Mouse (Mus musculus) intestine, embryonic 16.5 days (tissue): ENCODE results near the gene Stfa2l1. TPM values are rescaled to one million over a fixed set of nuclear protein-coding genes. Genes with fewer than 3 reads are reported as not detected.
"Not testable (repeated sequence)": the region's sequence is repeated elsewhere in the genome, so short reads cannot be mapped to it uniquely, and the experiment has no call there.

Source experiments
- ATAC-seq: fragments of 200-750 bp; cut with Nextera tagmentation; 2 replicates; pipeline ENCODE4 v1.8.0; 2017; ENCODE audit warnings: moderate TSS enrichment, moderate library complexity
- H3K27ac ChIP-seq: fragments of 300-500 bp; sonication (generic); 2 replicates; pipeline ENCODE4 v1.5.1; 2014; ENCODE audit warnings: mild to moderate bottlenecking, low read length
- H3K27me3 ChIP-seq: fragments of 300-500 bp; sonication (generic); replicated peaks from 2 replicates; pipeline ENCODE4 v1.6.1; 2014; ENCODE audit warnings: low read length, control low read depth, mixed read lengths; ENCODE audit not compliant: control insufficient read depth, insufficient read depth
- H3K36me3 ChIP-seq: fragments of 300-500 bp; sonication (generic); 2 replicates; pipeline ENCODE4 v1.6.1; 2014; ENCODE audit warnings: low read length, control low read depth; ENCODE audit not compliant: control insufficient read depth, insufficient read depth
- H3K4me1 ChIP-seq: fragments of 300-500 bp; sonication (generic); 2 replicates; pipeline ENCODE4 v1.6.1; 2014; ENCODE audit warnings: low read length, control low read depth, mixed read lengths; ENCODE audit not compliant: control insufficient read depth, insufficient read depth
- H3K4me2 ChIP-seq: fragments of 300-500 bp; sonication (generic); 2 replicates; pipeline ENCODE4 v1.6.1; 2014; ENCODE audit warnings: low read depth, low read length, control low read depth
- H3K4me3 ChIP-seq: fragments of 300-500 bp; sonication (generic); 2 replicates; pipeline ENCODE4 v1.5.1; 2014; ENCODE audit warnings: mild to moderate bottlenecking, low read length
- H3K9ac ChIP-seq: fragments of 300-500 bp; sonication (generic); 2 replicates; pipeline ENCODE4 v1.6.1; 2014; ENCODE audit warnings: low read depth, low read length
- H3K9me3 ChIP-seq: fragments of 300-500 bp; sonication (generic); 2 replicates; pipeline ENCODE4 v1.6.1; 2016; ENCODE audit warnings: low read length, control low read depth; ENCODE audit not compliant: control insufficient read depth
- WGBS: fragments of 180-500 bp; shearing (Covaris S2); extraction: QIAGEN DNeasy Blood & Tissue Kit; methylation state at CpG from one replicate; pipeline ENCODE4 v1.1.7; 2014; 5-methylcytosine and 5-hydroxymethylcytosine counted together
- polyA plus RNA-seq: library from polyadenylated mRNA; unstranded; fragments of >200 nt; fragmentation: Nextera tagmentation; extraction: Ambion mirVana; gene quantifications from 2 replicates; pipeline ENCODE4 v1.2.1, GENCODE M21; 2015

Gene Stfa2l1
- polyA plus RNA-seq, 1 experiment from 2014 or later, result 1.1 TPM

GRCm38 (mm10) chr16:36199226-36199625 lies 42.6 kb downstream of the Stfa2l1 start:
- no peak for ATAC-seq
- Histone ChIP-seq H3K9me3 (no peaks in the 10 kb centered on the region), H3K36me3 (no peaks in the 10 kb centered on the region), H3K4me3 (no peak overlapping the region), H3K27ac (no peak overlapping the region), H3K4me2 (no peak overlapping the region), H3K4me1 (no peaks in the 10 kb centered on the region), H3K9ac (no peak overlapping the region), H3K27me3 (no peaks in the 10 kb centered on the region)
- 63% methylated on average over 19 of the region's 19 CpGs for WGBS

- no peaks in the 10 kb centered on the region for H3K27me3 ChIP-seq
These were observed 47.2 kb downstream of the Stfa2l1 start for GRCm38 (mm10) chr16:36203846-36204245.

GRCm38 (mm10) chr16:36205684-36206083 lies 49.1 kb downstream of the Stfa2l1 start:
- not testable (repeated sequence) for ATAC-seq, H3K36me3 ChIP-seq, H3K9me3 ChIP-seq, H3K4me3 ChIP-seq, H3K9ac ChIP-seq, H3K27me3 ChIP-seq, H3K27ac ChIP-seq, H3K4me1 ChIP-seq, H3K4me2 ChIP-seq
- 51% methylated on average over 2 of the region's 2 CpGs for WGBS

More at GRCm38 (mm10) chr16:36203846-36204245, 47.2 kb downstream of the Stfa2l1 start:
- Histone ChIP-seq H3K9ac (no peak overlapping the region), H3K27ac (no peak overlapping the region), H3K4me2 (no peak overlapping the region), H3K4me1 (no peaks in the 10 kb centered on the region), H3K36me3 (no peaks in the 10 kb centered on the region), H3K9me3 (no peaks in the 10 kb centered on the region), H3K4me3 (no peak overlapping the region)
- WGBS, result 60% methylated on average over 5 of the region's 5 CpGs
- no peak for ATAC-seq

- 85% methylated on average over 2 of the region's 2 CpGs for WGBS
- no peak within 1 kb of the TSS for H3K4me2 ChIP-seq
These were observed 53.4 kb downstream of the Stfa2l1 start, which contains the start of gene Gm5416 for GRCm38 (mm10) chr16:36209967-36210453. Gm5416 (plus strand) TSS chr16:36210403.

More at GRCm38 (mm10) chr16:36209967-36210453, 53.4 kb downstream of the Stfa2l1 start, which contains the start of gene Gm5416:
- ATAC-seq, result no peak
- Histone ChIP-seq H3K4me1 (no peaks in the 10 kb centered on the region), H3K27ac (no peak within 1 kb of the TSS), H3K9ac (no peak within 1 kb of the TSS), H3K27me3 (no peaks in the 10 kb centered on the region), H3K36me3 (no peaks in the 10 kb centered on the region), H3K4me3 (no peak within 1 kb of the TSS), H3K9me3 (no peaks in the 10 kb centered on the region)

Other genes with a start within 250 kb of the Stfa2l1 start
- 13.0 and 15.5 TPM in 2 replicates for gene Parp9, start 218.3 kb upstream of the Stfa2l1 start, polyA plus RNA-seq
- 8.5 and 9.2 TPM in 2 replicates for gene Dtx3l, start 217.7 kb upstream of the Stfa2l1 start, polyA plus RNA-seq
- gene Kpna1, start 178.1 kb upstream of the Stfa2l1 start, polyA plus RNA-seq, result 31.6 and 33.3 TPM in 2 replicates
- gene Wdr5b, start 115.6 kb upstream of the Stfa2l1 start, polyA plus RNA-seq, result 5.7 and 5.9 TPM in 2 replicates
- 513 and 517 TPM in 2 replicates for gene Fam162a, start 85.2 kb upstream of the Stfa2l1 start, polyA plus RNA-seq
- 104 and 121 TPM in 2 replicates for gene Ccdc58, start 85.1 kb upstream of the Stfa2l1 start, polyA plus RNA-seq
- not detected in 2 replicates for gene Csta1, start 25.6 kb upstream of the Stfa2l1 start, polyA plus RNA-seq
- gene Gm5483, start 27.4 kb downstream of the Stfa2l1 start, polyA plus RNA-seq, result 1.6 and 2.4 TPM in 2 replicates
- gene Gm5416, start 53.6 kb downstream of the Stfa2l1 start, polyA plus RNA-seq, result not detected in 2 replicates
- gene 2010005H15Rik, start 64.7 kb downstream of the Stfa2l1 start, polyA plus RNA-seq, result 0.39 and 1.2 TPM in 2 replicates
- gene Stfa1, start 120.1 kb downstream of the Stfa2l1 start, polyA plus RNA-seq, result 3.8 and 7.1 TPM in 2 replicates
- gene BC117090, start 177.5 kb downstream of the Stfa2l1 start, polyA plus RNA-seq, result not detected in 2 replicates
- 3.2 and 5.5 TPM in 2 replicates for gene BC100530, start 210.9 kb downstream of the Stfa2l1 start, polyA plus RNA-seq